Mouse (Mus musculus): ENCODE measurements around the gene Pomgnt1.

Pomgnt1 gene

DNA sequence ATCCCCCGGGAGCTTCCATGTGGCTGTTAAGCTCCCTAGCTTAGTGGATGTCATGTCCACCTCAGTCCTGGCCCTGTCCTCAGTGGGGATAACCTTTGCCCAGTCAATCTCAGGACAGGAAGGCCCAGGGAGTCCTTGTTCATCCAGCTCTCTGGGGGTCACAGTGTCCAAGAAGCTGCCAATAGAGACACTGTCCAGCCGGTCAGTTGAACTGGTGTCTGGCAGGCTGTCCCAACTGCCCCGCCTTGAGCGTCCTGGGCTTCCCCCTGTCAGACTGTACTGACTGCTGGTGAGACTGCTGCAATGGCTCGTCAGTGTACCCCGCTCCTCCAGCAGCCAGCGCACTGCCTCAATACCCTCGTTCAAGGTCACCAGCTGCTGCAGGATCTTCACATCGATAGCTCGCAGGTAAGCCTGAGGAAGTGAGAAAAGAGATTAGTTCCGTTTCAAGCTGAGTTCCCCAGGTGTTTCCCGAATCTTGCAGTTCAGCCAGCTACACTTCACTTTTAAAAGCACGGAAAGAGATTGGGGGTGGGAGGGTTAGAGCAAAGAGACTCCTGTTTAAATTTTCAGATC is 13.9 kb downstream of the Pomgnt1 start:
- no peak for ATAC-seq (ENCODE audit: low TSS enrichment)

DNA sequence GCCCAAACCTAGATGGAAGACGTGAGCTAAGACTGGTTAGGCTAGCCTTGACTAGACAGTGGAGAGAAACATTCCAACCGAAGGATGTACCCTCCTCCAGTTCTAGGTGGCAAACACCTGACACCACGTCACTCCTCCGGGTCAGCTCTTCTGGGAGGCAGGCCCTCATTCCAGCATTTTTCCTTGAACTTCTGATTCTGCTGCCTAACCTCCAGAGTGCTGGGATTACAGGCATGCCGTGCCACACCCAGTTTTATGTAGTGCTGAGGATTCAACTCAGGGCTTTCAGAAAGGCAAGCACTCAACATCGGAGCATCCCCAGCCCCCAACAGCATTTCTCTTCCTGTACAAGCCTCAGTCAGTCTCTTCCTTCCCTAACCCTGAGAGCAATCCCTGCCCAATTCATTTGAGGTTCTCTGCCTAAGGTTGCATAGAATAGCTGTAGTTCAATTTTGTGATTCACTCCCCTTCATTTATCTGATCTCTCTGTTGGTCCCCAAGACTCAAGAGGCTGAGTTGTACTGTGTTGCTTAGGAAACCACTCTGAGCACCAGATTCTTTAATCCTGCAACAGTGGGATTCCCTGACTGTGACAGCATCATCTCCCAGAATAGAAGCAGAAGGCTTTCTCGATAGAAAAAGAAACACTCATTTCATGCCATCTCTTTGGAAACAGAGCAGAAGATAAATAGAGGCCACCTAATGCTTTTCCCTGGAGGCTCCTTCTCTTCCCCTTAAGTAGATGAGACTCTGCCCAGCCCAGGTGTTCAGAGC is 17.3 kb downstream of the Pomgnt1 start:
- peak; percentile 55 for ATAC-seq (ENCODE audit: low TSS enrichment)

DNA sequence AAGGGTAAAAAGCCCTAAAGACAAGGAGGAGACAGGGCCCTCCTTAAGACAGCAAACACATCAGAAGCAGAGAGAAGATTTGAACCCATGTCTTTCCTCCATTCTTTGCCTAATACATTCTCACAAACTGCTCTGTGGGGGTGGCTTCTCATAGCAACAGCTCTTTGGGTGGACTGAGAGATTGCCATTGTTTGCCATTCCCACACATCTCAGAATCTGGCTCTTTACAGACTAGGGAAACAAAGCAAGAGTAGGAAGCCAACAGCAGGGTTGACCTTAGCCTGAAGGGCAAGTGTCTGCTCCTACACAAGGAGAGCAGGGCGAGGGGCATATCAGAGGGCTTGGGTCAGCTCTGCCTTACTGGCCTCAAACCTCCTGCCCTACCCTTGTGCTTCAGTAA is 18.1 kb downstream of the Pomgnt1 start:
- no peak for ATAC-seq (ENCODE audit: low TSS enrichment)

DNA sequence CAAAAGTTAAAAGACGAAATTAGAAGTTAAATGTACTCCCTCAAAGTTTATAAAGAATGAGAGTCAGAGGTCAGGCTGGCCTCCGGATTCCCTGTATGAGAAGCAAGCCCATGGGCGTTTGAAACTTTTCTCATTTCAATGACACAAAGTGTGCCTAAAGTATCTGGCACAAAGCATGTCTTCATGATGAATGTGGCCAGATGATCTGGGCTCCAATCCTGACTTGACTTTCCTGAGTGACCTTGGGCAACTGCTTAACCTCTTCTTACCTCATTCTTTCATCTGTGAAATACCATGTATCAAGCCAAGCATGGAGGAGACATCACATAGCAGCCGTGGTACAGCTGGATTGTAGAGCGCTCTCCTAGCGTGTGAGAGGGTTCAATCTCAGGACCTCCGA is 18.6 kb downstream of the Pomgnt1 start:
- no peak for ATAC-seq (ENCODE audit: low TSS enrichment)

DNA sequence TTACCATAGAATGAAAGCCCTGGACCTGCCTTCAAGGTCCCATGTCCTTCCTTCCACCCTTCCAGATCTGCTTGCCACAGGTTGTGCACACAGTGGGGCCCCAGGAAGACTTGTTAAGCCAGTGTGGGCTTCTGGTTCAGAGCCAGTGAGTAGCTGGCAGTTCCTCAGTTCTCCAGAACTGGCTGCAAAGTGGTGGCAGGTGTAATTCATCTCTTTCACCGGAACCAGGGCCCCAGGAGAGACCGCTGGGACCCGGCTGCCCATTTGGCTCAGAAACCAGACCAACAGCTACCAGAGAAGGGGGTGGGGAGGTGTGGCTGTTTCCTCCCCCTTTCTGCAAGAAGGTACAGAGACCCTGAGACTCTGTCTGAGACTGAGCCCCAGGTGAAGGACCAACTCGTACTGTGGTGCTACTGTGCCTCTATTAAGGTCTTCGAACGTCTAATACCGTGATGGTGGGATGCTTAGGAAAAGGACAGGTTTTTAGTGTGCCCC is 19.7 kb downstream of the Pomgnt1 start:
- peak; percentile 18; the same call in 1 of the 2 replicates for ATAC-seq (ENCODE audit: low TSS enrichment)

DNA sequence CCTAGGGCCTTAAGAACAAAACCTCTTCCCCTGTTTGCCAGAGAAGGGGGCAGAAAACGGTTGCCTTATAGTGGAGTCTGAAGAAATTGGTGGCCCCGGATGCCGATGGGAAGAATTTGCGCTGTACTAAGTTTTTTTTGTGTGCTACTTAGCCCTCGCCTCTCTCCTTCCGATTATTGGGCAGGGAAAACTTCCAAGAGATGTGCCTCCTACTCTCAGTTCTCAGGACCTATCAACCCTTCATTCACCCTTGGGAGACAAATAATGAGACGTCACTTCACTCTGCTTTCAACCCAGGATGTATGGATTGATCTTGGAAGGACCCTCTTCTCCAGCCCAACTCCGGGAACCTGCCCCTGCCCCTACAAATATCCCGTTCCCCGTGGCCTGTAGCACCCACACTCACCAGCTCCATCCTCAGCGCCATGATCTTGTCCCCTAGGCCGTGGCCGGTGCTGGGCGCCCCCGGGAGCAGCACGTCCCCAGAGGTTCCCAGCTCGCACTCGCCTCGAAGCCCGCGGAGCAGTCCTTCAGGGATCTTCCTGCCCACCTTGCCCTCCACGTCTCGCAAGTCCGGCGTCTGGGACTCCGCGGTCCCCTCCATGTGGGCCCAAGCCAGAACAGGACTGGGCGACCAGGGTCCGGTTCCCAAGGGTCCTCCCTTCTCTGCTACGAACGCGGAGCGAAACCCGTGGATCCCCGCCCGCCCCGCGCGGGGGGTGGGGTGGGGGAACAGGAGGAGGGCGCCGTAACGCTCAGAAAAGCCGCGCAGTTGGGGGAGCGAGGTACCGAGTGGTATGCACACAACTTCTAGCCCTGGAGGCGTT is 20.5 kb downstream of the Pomgnt1 start:
- peak; percentile 73 for ATAC-seq (ENCODE audit: low TSS enrichment)

DNA sequence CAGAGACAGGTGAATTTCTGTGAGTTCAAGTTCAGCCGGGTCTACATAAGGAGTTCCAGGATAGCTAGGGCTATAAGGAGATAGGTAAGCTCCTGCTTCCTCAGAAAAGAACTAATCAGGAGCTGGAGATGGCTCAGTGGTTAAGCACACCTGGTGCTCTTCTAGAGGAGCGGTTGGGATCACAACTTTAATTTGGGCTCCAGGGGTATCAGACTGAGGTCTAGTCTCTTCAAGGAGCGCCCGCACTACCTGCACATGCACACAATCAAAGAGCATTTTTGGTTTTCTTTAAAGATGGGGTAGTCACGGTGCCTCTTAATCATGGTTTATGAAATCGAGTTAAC is 26.1 kb downstream of the Pomgnt1 start:
- peak; percentile 15; the same call in 1 of the 2 replicates for ATAC-seq (ENCODE audit: low TSS enrichment)

DNA sequence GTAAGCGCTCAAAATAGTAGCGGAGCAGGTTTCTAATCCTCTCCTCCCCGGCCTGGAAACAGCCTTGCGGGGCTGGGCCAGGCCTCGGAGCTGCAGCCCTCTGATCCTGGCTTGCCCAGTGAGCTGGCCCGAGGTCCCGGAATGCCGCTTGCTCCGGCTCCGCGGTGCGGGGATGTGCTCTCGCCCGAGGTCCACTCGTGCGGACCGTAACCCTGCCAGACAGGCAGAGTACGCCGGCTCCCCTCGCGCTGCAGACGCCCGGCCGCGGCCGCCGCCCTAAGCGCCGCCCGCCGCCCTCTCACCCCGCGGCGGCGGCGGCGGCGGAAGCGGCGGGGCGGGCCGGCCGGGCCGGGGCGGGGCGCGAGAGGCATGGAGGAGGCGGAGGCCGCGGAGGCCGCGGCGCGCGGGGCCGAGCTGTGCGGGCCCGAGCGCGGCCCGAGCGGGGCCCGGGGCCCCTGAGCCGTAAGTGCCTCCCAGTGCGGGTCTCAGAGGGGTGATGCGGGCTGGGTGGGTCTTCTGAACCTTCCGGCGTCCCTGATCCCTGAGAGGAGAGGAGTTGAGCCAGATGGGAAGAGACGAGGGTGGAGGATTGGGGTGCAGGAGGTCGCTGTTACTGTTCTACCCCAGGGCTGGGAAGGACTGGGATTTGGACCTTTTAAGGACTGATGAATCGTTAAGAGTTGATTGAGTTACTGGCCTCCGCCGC is 26.7 kb downstream of the Pomgnt1 start:
- peak; percentile 82 for ATAC-seq (ENCODE audit: low TSS enrichment)

DNA sequence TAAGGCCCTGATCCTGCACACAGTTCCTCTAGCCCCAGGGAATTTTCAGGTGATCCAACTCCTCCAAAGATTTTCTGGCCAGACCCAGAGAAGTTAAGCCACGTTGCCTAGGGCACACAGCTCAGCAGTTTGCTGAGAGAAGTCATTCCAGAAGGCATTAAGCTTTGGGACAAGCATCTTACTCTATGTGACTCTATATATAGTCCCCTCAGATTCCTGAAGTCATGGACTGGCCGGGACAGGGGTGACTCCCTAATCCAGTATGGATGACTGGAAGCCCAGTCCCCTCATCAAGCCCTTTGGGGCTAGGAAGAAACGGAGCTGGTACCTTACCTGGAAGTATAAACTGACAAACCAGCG is 27.2 kb downstream of the Pomgnt1 start:
- ATAC-seq (ENCODE audit: low TSS enrichment) = peak; percentile 8; the same call in 1 of the 2 replicates

DNA sequence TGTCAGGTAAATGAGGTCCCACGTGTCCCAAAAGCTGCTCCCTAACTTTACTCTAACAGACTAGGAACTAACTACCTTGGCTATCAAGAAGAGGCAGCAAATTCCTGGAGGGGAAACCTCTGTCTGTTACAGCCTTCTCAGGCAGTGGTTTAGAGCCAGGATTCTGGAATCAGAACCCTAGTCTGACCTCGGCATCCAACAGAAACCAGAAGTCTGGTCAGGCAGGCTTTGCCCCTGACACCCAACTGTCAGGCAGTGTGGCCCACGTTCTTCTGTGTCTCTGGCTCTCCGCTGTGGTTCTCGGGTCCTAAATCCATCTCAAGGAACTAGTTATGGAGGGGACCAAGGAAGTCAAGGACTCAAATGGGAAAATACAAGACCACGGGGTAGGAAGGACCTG is 27.6 kb downstream of the Pomgnt1 start, which contains the start of gene Lurap1:
TSS of gene Lurap1 (minus strand) at position 101 of the 400 bp plus-strand sequence.
- ATAC-seq (ENCODE audit: low TSS enrichment) = no peak

DNA sequence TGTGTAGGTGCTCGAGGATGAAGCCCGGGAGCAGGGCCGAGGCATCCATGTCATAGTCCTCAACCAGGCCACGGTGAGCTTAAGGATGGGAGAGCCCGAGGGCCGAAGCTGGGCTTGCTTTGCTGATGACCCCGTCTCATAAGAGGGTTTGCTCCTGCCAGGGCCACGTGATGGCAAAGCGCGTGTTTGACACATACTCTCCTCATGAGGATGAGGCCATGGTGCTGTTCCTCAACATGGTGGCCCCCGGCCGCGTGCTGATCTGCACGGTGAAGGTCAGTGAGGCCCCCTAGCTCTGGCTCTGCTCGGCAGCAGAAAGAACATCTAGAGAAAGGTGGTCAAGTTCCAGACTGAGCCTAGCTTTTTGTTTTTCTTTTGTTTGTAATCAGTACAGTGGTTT is 29.1 kb downstream of the Pomgnt1 start:
- no peak for ATAC-seq (ENCODE audit: low TSS enrichment)

DNA sequence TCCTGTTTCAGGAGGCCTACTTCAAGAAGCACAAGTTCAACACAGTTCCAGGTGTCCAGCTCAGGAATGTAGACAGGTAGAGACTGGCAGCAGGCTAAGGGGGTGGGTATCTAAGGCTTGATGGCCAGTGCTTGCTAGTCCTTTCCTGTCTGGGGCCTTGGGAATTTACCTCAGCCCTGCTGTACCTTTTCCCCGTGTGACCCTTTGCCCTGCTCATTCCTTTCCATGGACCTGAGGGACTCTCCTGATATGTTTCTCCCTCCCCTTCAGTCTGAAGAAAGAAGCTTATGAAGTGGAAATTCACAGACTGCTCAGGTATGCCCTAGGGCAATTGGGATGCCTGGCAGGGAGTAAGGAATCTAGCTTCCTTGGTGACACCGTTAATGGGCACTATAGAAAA is 34.2 kb downstream of the Pomgnt1 start:
- ATAC-seq (ENCODE audit: low TSS enrichment) = no peak

DNA sequence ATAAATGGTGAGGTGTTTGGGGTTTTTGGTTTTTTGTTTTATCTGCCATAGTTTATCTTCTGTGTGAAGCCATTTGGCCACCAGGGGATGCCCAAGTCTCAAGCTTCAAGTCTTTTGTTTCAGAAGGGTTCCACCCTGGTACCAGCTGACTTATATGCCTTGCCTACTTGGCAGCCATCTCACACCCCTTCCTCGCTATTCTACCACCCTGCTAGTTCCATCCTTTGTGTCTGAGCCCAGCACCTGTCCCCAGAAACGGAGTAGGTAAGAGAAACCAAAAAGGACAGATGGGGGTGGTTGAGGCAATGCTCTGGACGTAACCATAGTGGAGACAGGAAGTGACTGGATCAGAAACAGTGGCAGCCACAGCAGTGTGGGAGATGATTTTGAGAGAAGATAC is 36.3 kb downstream of the Pomgnt1 start:
- ATAC-seq (ENCODE audit: low TSS enrichment) = peak; percentile 39; the same call in 1 of the 2 replicates

DNA sequence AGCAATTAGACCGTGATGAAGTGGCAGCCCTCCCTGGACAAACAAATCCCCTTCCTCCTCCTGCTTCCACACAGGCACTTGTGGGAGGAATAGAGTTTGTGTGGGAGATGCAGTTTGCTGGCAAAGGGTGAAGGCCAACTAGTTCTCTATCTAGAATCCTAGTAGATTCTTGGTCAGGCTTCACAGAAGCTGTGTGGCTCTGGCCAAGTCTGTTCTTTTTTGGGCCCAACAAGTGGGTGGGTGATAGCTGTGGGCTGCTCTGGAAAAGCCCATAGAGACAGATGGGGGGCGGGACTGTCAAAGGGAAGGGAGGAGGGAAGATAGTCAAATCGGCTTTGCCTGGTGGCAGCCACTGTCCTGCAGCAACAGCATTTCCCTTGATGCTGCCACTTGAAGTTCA is 37.1 kb downstream of the Pomgnt1 start:
- ATAC-seq (ENCODE audit: low TSS enrichment) = peak; percentile 79

DNA sequence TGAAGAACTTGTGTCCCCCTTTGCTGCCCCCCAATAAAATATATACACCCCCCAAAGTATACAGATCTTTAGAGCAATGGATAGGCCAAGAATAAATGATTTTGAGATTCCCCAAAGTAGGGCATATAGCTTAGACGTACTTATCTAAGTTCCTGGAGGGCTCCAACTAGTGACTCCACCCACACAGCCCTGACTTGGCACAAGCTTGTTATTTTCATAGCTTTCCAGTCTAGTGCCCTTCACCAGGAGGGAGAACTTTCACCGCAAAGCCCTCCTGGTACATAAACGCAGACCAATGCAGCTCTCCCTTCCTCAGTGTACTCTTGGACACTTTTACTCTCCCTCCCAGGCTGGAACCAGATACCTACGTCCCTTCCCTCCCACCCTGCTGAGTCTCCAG is 38.5 kb downstream of the Pomgnt1 start:
- ATAC-seq (ENCODE audit: low TSS enrichment) = no peak

DNA sequence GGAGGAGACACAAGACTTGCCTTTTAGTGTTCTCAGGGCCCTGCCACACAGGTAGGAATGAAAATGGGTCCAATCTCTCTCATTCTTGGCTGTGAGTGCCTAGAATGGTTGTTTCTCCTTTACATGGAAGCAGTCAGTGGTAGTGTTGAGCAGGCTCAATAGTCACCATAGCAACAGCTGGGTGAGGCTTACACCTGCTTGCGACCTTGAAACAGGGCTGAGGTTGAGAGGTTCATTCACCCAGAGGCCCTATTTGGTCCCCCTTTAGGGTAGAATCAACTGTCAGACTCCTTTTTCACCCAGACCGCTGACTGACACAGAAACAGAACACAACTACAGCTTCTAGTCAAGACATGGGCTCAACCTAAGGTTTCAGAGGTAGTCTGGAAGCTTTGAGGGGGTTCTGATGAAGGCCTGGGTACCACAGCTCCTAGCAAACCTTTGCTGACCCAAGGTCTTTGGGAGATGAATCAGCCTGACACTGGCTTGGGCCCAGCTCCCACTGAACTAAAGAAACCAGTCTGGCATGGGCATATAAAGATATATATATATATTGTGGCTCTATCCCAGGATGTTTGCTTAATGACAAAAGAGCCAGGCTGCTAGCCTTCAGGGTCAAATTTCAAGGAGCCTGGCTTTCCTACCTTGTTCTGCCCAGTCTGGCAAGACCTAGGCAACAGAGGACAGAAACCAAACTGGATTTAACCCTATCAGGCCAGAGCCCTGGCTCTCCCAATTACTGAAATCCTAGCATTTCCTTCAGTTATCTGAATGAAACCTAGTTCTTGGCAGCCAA is 41.3 kb downstream of the Pomgnt1 start:
- ATAC-seq (ENCODE audit: low TSS enrichment) = no peak

DNA sequence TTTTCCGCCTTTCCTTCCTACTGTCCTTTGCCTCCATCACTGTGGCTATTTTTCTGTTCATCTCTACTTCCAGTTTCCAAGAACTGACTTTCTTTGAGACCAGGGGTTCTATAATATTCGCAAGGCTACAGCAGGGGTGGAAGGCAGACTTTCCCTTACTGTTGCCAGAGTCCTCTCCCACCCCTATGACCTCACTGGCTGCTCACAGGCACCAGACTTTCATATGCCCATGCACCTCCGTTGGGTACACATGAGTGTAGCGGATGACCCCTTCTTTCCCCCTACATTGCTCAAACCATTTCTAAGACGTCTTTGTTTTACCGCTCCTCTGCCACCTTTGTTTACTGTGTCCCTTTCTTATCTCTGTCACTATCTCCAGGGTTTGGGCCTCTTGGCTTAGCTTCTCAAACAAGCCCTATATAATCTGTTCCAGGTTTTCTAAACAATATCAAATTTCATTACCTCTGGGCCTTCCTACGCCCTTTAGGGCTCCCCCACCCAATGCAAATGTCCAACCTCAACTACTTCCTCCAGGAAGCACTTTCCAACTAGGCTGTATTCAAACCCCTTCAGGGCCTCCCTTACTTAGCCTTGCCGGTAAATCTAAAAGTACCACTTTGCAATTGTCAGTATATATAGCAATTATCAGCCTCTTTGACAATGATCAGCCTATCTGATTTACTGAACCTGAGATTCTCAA is 42.2 kb downstream of the Pomgnt1 start:
- ATAC-seq (ENCODE audit: low TSS enrichment) = no peak

DNA sequence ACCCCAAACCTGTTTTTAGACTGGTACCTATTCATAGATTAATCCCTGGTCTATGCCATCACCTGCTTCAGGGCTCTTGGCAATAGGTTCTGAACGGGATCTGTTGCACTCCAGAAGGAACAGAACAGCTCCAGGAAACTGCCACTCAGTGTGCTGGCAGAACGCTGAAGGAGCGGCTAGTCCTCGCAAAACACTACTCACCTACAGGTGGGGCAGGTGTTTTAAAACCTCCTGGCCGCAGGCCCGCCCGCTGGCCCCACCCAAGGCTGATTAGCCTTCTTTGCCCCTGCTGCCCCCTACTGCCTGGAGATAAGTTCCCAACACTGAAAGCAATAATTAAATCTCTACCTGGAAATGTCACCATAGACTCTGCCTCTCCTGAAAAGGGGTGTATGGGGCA is 43.8 kb downstream of the Pomgnt1 start, which contains the start of gene Tspan1:
TSS of gene Tspan1 (minus strand) at position 198 of the 400 bp plus-strand sequence.
- ATAC-seq (ENCODE audit: low TSS enrichment) = no peak

DNA sequence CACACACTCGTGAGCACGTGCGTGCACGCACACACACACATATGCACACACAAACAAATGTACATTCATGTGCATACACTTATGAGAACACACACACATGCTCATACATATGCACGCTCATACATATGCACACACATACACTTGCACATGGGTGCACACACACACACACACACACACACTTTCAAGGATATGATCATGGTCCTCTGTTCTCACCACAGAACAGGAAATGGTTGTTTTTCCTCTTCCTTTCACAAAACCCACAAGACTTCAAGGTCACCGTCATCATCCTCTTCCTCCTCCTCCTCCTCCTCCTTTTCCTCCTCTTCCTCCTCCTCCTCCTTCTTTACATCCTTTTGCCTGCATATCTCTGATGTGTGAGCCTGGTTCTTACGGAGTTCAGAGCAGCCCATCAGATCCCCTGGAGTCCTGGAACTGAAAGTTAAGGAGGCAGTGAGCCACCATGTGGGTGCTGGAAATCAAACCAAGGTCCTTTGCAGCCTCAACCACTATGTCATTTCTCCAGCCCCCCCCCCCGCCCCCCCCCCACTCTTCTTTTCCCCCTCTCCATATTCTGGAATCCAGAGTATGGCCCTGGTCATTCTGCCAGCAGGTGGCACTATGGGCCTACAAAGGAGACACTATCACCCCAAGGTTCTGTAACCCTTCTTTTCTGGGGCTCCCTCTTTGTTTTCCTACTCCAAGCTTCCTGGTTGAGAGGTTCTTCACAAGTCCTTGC is 45.1 kb downstream of the Pomgnt1 start:
- peak; percentile 66 for ATAC-seq (ENCODE audit: low TSS enrichment)

DNA sequence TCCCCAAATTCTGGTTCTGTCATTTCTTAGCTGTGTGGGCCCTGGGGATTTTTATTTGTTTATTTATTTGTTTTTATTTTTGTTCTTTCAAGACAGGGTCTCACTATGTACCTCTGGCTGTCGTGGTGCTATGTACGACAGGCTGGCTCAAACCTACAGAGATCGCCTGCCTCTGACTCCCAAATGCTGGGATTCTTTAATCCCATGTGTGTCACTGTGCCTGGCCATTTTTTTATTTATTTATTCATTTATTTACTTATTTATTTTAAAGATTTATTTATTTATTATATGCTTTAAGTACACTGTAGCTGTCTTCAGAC is 45.7 kb downstream of the Pomgnt1 start:
- no peak for ATAC-seq (ENCODE audit: low TSS enrichment)
